Mouse (Mus musculus) mouse trophoblast stem cell (cell line): Measurements from ENCODE around the gene Chrne.
"Not testable (repeated sequence)": the region's sequence is repeated elsewhere in the genome, so short reads cannot be mapped to it uniquely, and the experiment has no call there.

Experiments
- in situ Hi-C, 2 experiments: fragments of 300-500 bp; cut with MseI, MboI; formaldehyde crosslinking; loops; 2 replicates in 1 of 2; 3 replicates in 1 of 2; pipeline ENCODE4 v1.15.1; 2025

Gene Chrne

GRCm38 (mm10) chr11:70586261-70586660 is 32.8 kb downstream of the Chrne start:
- in situ Hi-C loops, result no loop called here

GRCm38 (mm10) chr11:70585457-70585856 is 33.6 kb downstream of the Chrne start:
- in situ Hi-C loops, result no loop called here

DNA sequence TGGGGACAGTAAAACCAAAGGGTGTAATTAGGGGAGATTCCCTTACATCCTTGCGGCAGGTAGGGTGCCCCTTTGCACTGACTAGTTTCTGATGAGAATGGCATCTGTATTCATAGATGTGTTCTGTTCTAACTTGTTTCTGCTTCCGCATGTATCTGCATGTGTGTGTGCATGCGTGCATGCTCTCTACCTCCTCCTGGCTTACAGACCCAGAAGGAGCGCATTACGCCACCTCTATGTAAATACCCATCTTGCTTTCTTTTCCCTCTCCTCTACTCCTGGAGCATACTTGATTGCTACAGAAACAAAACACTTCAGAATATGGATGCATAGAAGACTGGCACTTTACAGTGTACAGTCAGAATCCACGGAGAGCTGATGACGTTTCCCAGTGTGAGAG is 35.2 kb downstream of the Chrne start:
- in situ Hi-C loops, result no loop called here

- in situ Hi-C loops, result no loop called here
Measured at GRCm38 (mm10) chr11:70583022-70583714, 35.8 kb downstream of the Chrne start.

DNA sequence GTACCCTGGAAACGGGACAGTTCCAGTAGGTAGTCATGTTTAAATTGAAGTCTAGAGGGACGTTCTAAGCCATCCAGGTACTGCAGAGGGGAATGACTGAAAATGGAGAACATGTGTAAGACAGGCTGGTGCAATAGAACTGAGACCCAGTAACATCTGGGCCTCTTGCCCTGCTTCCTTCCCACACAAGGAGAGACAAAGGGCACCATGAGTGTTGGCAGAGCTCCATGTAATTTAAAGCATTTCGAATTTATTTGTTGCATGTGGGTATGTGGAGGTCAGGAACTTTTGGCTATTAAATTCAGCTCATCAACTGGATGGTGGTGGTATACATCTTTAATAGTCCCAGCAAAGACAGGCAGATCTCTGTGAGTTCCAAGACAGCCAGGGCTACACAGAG is 36.8 kb downstream of the Chrne start:
- in situ Hi-C loops, result no loop called here

DNA sequence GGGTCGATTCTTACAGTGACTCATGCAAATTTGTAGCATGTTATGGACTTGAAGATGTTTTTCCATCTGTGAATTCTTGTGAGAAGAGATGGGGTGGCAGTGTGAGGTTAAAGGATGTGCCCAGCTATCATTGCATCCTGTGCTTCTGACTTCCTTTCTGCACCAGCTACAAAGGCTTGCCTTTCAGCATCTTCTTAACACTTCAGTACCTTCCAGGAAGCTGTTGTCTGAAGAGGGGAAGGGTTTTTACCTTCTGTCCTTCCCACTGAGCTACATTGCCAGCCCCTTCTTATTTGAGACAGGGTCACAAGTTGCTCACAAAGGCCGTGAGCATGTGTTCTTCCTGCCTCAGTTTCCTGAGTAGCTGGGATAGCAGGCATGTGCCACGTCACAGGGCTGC is 38.1 kb downstream of the Chrne start:
- in situ Hi-C loops, result no loop called here

GRCm38 (mm10) chr11:70580358-70580720 is 38.7 kb downstream of the Chrne start:
- in situ Hi-C loops, result no loop called here

GRCm38 (mm10) chr11:70579710-70580357 is 39.2 kb downstream of the Chrne start:
- in situ Hi-C loops, result no loop called here

DNA sequence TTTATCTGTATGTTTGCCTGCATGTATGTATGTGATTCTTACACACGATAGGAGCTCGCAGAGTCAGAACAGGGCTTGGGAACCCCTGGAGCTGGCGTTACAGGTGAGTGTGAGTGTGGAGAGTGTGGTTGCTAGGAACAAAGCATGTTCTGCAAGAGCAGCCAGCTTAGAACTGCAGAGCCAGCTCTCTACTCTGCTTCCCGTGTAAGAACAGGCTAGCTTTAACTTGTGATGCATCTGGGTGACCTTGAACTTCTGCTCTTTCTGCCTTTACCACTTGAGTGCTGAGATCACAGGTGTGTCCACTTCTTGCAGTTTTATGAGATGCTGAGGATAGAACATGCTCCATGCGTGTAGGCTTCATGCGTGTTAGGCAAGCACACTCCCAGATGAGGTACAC is 40.1 kb downstream of the Chrne start:
- in situ Hi-C loops, result no loop called here

DNA sequence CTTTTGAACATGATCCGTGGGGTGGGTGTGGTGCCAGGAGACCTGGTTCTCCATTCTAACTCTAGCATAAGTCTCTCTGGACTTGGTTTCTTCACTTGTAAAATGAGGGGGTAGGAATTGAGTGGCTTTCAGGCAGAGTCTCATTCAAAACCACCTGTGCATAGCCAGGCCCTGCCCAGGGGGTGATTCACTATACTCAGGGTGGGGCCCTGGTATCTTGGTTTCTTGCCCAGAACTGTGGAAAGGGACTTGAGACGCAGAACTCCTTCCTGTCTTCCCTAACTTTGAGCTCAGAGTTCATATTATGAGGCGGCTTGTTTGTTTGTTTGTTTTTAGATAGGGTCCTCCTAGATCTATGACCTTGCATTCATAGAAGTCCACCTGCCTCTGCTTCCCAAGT is 41.8 kb downstream of the Chrne start:
- in situ Hi-C loops, result no loop called here

DNA sequence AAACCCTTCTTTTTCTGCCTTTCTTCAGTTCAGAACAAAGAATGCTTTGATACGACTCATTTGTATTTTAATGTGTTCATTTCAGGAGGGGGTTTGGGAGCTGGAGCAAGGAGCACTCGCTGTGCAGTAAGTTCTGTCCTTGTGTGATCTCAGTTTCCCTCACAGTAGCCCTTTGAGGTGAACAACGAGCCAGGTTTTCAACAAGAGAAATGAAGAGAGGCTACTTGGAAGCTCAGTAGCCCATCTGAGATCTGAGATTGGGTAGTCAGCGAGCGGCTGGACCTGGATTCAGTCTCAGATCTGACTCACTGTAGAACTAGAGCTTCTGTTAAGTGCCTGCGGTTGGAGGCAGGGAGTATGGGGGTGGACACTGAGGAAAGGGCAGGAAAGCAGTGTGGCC is 45.1 kb downstream of the Chrne start:
- in situ Hi-C loops, result no loop called here

- in situ Hi-C loops, result no loop called here
Measured at GRCm38 (mm10) chr11:70572348-70572902, 46.6 kb downstream of the Chrne start.

DNA sequence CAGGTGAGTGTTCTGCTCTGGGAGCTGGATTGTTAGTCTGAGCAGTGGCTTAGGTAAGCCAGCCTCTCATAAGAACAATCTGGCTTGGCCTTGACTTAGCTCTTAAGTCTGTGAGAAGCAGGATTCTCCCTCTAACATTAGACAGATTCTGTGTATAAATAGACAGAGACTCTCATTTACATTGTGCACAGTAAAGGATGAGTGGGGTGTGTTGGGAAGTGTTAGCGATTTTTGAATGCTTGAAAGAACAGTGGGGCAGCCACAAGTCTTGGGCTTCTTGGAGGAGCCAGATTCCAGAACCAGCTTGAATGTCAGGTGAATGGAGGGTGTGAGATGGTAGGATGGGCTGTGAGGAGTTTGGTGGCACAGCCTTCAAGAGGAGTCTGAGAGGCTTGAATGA is 47.4 kb downstream of the Chrne start:
- in situ Hi-C loops, result no loop called here

- in situ Hi-C loops, result not testable (repeated sequence)
Measured at GRCm38 (mm10) chr11:70570614-70571013, 48.4 kb downstream of the Chrne start.

GRCm38 (mm10) chr11:70566586-70566985 is 52.4 kb downstream of the Chrne start:
- in situ Hi-C loops, result no loop called here
